Mouse (Mus musculus): ENCODE results near the gene Nfat5.

Gene Nfat5

DNA sequence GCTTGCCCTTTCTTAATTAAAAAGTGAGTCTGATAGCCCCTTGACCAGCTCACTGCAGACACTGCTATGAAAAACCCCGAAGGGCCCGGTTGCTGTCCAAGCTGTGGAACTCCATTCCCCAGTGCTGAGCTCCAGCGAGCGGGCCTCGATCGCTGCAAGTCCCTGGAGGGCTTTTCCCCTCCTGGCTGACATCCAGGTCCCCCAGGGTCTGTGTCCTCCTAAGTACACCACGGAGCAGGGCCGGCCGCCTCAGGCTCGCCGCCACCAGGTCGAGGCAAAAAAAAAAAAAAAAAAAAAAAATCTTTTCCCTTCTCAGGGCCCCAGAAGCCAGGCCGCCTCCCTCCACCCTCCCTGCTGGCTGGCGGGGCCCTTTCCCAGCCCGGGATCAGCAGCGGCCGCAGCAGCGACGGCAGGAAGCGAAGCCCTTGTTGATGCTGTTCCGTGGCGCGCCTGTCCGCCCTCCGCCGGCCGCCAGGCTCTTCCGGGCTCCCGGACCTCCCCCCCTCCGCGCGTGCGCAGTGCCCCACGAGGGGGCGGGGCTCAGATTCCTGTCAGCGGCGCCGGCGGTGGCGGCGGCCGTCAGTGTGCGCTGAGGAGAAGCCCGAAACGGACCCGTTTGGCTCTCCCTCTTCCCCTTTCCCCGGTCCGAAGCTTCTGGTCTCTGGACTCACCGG, at the start of gene Nfat5:
TSS of gene Nfat5 (plus strand) at position 543 of the 674 bp plus-strand sequence.
- in situ Hi-C loops (cut with MboI), result no loop called here

DNA sequence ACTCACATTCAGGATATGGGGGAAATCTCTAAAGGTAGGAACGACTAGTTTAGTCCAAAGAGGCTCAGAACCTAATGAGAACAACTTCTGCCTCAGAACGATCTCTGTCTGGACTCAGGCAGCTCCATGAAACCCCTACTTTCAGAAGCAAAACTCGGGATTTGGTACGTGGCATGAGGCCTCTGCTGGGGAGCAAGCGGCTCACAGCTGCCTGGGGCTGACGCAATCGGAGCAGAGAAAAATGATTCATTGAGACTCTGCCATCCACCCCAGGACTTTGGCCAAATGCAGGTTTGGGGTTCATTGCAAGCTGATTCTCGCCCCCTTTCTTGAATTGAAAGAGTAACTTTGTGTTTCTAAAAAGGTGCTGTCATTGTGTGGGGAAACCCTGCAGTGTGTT, 49.1 kb upstream of the Nfat5 start:
- in situ Hi-C loops (cut with MboI), result no loop called here

DNA sequence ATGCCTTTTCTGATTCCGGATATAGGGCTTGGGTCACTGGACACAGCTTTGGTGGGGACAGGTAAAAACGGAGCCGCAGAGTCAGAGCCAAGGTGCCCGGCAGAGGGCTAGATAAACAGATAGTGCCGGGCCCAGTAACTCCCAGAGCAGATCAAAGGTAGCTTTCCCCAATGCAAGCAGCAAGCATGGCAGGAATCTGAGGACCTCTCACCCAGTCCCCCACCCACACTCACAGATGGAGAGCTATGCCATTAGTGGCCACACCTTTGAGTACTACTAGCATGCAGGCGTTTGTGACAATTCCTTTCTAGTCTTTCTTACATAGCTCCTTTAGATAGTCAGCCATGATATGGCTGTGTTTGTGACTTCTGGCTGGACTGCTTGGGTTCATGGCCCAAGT, 44.8 kb upstream of the Nfat5 start:
- in situ Hi-C loops (cut with MboI), result no loop called here

GRCm38 (mm10) chr8:107251481-107252104, 41.7 kb upstream of the Nfat5 start:
- in situ Hi-C loops (cut with MboI), result no loop called here

DNA sequence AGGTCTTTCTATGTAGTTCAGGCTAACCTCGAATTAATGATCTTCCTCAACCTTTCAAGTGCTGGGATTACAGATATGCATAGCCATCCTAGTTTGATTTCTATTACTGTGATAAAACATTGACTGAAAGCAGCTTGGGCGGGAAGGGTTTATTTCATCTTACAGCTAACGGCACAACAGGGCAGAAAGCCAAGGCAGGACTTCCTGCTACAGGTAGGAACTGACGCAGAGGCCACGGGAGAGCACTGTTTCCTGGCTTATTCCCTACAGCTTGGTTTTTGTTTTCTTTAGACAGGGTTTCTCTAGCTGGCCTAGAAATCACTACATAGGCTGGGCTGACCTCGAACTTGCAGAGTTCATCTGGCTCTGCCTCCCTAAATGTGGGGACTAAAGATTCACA, 40.1 kb upstream of the Nfat5 start:
- in situ Hi-C loops (cut with MboI), result no loop called here

DNA sequence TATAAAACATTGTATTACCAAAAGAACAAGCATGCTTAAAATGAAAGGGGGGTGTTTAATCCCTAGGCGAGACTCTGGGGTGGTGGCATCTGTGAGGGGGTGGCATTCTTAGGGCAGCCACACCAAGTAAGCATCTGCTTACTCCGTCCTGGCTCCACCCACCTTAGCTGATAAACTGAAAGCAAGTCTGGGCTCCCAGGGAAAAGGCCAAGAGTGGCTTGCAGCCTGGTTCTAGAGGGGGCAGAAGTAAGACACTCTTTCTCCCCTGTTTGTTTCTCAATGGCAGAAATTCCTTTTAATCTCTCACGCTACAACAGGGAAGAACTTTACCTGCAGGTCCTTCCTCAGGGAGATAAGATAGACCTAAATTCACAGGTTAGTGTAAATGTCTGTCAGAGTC, 38.9 kb upstream of the Nfat5 start:
- in situ Hi-C loops (cut with MboI), result no loop called here

- in situ Hi-C loops (cut with MboI), result no loop called here
These were observed 38.3 kb upstream of the Nfat5 start for GRCm38 (mm10) chr8:107254951-107255457.

DNA sequence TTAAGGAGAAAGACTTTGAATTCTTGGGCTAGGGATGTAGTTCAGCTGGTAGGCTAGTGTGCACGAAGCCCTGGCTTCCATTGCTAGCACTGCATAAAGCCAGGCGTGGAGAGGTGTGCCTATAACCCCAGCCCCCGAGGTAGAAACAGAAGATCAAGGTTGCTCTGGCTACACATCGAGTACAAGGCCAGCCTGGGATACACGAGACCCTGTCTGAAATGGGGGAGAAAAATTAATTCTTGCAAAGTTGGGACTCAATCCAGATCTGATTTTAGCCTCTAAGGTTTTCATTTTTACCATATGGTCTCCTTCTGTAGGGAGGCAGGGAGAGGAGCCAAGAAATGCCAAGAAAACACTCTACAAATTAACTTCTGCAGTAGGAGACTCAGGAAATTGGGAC, 36.0 kb upstream of the Nfat5 start:
- in situ Hi-C loops (cut with MboI), result no loop called here

DNA sequence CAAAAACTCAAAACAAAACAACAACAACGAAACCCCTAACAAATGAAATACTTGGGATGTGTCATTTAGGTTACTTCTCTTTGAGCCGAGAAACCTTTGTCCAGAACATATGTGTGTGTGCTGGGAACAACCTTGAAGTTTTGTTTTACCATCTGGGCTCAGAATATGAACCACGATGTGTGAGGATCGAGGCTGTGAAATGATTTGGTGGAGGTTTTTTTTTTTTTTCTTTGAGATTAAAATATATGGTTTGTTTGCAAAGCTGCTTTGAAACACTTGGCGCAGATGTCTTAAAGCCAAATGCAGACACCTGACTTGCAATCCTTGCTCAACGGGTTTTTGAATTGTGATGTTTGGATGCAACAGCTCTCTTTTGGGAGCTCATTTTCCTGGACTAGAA, 33.1 kb upstream of the Nfat5 start:
- in situ Hi-C loops (cut with MboI), result no loop called here

GRCm38 (mm10) chr8:107261172-107261571, 32.1 kb upstream of the Nfat5 start:
- in situ Hi-C loops (cut with MboI), result no loop called here

DNA sequence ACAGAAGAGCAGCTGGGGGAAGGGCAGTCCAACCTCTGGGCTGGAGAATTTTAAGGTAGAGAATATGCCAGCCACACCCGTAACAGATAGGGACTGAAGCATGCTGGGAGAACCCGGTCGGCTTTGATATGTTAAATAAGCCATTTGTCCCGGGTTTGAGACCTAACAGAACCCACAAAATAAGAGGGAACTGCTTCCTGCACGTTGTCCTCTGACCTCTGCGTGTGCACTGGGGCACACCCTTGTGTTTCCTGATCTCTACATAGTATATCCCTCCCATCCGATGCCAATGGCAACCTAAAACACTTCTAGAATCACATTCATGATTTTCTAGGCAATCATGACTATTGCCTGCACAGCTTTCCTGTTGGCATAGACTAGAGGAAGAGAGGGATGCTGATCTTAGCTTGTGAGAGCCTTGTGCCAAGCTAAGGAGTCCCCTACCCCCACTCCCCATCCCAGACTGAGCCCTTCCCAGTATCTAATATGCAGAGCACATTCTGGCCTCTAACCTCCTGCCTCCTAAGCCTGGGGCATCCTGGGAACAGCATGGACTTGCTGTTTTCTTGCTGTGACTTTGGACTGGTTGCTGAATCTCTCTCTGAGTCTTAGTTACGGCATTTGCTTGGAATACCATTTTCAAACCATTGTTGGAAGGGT, 31.1 kb upstream of the Nfat5 start:
- in situ Hi-C loops (cut with MboI), result no loop called here

DNA sequence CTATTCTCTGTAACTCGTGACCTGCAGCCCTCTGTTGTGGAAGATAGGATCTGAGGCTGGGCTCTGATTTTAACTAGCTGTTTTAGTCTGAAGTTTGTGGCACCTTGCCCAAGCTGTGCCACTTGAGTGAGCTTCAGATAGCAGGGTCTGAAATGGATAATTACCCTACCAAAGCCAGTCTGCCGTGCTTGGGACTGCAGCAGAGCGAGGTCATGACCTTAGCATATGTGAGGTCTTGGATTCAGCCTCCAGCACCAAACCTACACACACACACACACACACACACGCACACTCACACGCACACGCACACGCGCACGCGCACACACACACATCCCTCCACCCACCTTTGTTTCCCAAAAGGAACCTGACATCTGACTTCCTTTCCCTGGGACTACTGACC, 27.5 kb upstream of the Nfat5 start:
- in situ Hi-C loops (cut with MboI), result no loop called here

DNA sequence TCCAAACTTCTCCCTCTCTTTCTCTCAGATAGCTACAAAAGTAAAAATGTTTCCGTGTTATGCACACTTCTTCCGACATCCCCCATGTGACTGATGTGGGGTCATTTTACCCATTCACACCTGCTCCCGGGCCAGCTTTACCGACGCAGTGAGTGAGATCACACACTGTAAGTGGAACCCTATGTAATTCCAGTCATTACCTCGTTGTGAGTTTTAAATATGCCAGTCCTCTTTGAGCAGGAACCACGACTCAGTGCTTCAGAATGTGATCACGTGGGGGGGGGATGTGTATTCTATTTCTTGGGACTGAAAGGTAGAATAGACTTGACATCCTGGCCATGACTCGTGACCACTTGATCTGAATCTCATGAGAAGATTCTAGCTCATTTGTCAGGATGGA, 24.8 kb upstream of the Nfat5 start:
- in situ Hi-C loops (cut with MboI), result no loop called here

GRCm38 (mm10) chr8:107269191-107269590, 24.1 kb upstream of the Nfat5 start:
- in situ Hi-C loops (cut with MboI), result no loop called here

- in situ Hi-C loops (cut with MboI), result no loop called here
These were observed 23.6 kb upstream of the Nfat5 start for GRCm38 (mm10) chr8:107269617-107270139.

DNA sequence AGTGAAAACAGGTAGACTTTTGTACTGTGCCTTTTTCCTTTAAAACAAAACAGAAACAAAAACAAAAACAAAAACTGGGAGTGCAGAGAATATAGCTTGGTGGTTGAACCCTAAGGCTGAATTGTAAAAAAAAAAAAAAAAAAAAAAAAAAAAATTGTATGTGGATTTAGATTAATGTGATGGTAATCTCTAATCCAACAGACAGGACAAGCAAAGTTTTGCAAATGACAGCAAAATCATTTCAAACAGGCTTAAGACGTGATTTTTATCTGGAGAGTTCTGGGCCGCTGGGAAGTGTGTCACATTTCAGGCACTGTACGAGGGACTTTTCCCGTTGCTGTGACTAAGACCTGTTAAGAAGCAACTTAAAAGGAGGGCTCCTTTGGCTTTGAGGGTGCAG, 23.0 kb upstream of the Nfat5 start:
- in situ Hi-C loops (cut with MboI), result no loop called here

DNA sequence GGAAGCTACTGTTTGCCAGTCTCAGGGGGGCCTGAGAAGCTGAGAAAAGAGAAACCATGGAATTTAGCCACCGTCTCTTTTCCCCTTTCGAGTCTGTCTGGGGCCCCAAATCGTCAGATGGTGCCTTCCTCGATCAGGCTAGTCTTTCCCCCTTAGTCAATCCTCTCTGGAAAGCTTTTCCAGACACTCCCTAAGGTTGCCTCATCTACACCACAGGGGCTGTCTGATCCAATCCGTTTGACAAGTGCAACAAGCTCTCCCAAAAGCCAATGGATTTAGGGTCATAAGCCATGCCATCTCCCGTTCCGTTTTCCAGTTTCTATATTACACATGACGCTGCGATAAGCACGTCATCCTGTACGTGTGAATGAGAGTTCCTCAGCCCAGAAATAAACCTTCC, 22.5 kb upstream of the Nfat5 start:
- in situ Hi-C loops (cut with MboI), result no loop called here

DNA sequence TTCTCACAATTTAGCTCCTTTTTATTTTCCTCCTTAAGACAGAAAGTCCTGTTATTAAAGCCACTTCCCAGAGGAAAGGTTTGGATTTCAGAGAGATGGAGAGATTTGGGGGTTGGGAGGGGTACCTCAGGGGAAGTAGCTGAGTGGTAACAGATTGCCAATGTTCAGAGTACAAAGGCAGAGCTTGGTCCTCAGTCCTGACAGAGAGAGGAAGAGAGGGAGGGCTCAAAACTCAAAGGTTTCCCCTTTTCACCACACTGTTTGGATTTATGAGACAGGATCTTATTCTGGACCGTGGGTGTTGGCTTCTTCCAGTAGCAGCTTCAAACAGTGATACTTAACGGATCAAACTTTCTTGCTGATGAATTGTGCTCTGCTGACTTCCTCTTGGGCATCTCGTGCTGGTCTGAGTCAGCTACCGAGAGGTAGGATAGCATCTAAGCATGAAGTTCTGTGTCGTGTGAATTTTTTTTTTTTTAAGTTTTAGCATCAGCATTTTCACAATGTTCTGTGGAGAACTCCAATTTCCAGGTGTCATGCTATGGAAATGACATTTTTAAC, 15.9 kb upstream of the Nfat5 start:
- in situ Hi-C loops (cut with MboI), result no loop called here

DNA sequence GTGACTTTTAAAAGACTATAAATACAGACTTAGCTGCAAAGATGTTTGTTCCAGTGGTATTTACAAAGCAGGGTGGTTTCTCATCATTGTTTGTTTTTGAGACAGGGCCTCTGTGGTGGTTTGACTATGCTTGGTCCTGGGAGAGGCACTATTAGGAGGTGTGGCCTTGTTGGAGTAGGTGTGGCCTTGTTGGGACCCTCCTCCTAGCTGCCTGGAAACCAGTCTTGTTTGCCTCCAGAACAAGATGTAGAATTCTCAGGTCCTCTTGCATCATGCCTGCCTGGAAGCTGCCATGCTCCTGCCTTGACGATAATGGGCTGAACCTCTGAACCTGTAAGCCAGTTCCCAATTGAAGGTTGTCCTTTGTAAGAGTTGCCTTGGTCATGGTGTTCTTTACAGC, 14.7 kb upstream of the Nfat5 start:
- in situ Hi-C loops (cut with MboI), result no loop called here

GRCm38 (mm10) chr8:107286686-107287085, 6.6 kb upstream of the Nfat5 start:
- in situ Hi-C loops (cut with MboI), result no loop called here

GRCm38 (mm10) chr8:107287522-107287921, 5.7 kb upstream of the Nfat5 start:
- in situ Hi-C loops (cut with MboI), result no loop called here

- in situ Hi-C loops (cut with MboI), result no loop called here
These were observed 2.1 kb upstream of the Nfat5 start for GRCm38 (mm10) chr8:107291171-107291601.
